Mouse (Mus musculus) limb, embryonic 10.5 days (tissue): ENCODE measurements around the gene Ptpre. TPM values are rescaled to one million over a fixed set of nuclear protein-coding genes. Genes with fewer than 3 reads are reported as not detected.
"Not testable (repeated sequence)": the region's sequence is repeated elsewhere in the genome, so short reads cannot be mapped to it uniquely, and the experiment has no call there.

ENCODE experiments used
- DNase-seq: peaks from one replicate; pipeline ENCODE4 v3.0.0-alpha.2; 2017; ENCODE audit warnings: low spot score
- H3K27ac ChIP-seq: fragments of 300-500 bp; sonication (generic); 2 replicates; pipeline ENCODE4 v1.5.1; 2016; ENCODE audit warnings: mild to moderate bottlenecking
- H3K27me3 ChIP-seq: fragments of 300-500 bp; sonication (generic); 2 replicates; pipeline ENCODE4 v1.6.1; 2016; ENCODE audit warnings: low read depth, mild to moderate bottlenecking; ENCODE audit not compliant: poor library complexity, severe bottlenecking
- H3K36me3 ChIP-seq: fragments of 300-500 bp; sonication (generic); 2 replicates; pipeline ENCODE4 v1.6.1; 2016; ENCODE audit warnings: mild to moderate bottlenecking, moderate library complexity
- H3K4me1 ChIP-seq: fragments of 300-500 bp; sonication (generic); 2 replicates; pipeline ENCODE4 v1.6.1; 2016
- H3K4me3 ChIP-seq: fragments of 300-500 bp; sonication (generic); 2 replicates; pipeline ENCODE4 v1.5.1; 2016; ENCODE audit warnings: mild to moderate bottlenecking, moderate library complexity
- H3K9me3 ChIP-seq: fragments of 300-500 bp; sonication (generic); replicated peaks from 2 replicates; pipeline ENCODE4 v1.6.1; 2016; ENCODE audit warnings: mild to moderate bottlenecking
- WGBS: fragments of 180-500 bp; shearing (Covaris S2); methylation state at CpG from one replicate; pipeline ENCODE4 v1.1.7; 2016; 5-methylcytosine and 5-hydroxymethylcytosine counted together
- polyA plus RNA-seq: library from polyadenylated mRNA; unstranded; fragments of >200 nt; fragmentation: Nextera tagmentation; extraction: Ambion mirVana; gene quantifications from 2 replicates; pipeline ENCODE4 v1.2.1, GENCODE M21; 2016

Ptpre gene
- polyA plus RNA-seq = 0.58 and 0.64 TPM in 2 replicates

DNA sequence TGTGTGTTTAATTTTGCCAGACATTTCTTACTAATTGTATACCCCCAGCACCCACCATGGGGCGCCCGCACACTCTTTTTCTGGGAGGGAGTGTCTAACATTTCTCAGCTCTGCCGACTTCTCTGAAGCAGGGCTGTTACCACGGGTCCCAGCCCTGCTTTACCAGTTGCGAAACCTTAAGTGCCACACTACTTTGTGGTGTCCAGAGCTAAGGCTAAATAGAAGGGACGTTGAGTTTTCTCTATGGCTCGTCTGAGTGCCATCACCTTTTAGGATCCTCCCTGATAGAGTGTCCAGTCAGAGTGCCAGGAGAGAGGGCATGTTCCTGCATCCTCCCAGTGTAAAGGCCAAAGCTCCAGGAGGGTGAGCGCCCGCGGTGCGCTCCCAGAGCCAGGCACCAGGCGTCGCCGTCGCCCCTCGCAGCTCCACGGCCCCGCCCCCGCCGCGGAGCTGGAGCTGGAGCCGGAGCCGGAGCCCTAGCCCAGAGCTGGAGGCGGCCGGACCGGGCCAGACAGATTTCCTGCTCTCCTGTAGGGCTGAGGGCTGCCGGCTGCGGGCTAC is at the start of gene Ptpre:
Gene Ptpre, plus strand, starts transcription at position 141 of the 561 bp plus-strand sequence.
- H3K27me3 ChIP-seq = peaks cover 32% of the 10 kb centered on the region
- H3K4me1 ChIP-seq = peaks cover 17% of the 10 kb centered on the region
- peak; percentile 89 for DNase-seq
- no peaks in the 10 kb centered on the region for H3K36me3 ChIP-seq
- WGBS = 5% methylated on average over 28 of the region's 28 CpGs
- H3K27ac ChIP-seq = peak within 1 kb of the TSS; percentile 57
- peak within 1 kb of the TSS; percentile 73 for H3K4me3 ChIP-seq
- H3K9me3 ChIP-seq = no peaks in the 10 kb centered on the region

DNA sequence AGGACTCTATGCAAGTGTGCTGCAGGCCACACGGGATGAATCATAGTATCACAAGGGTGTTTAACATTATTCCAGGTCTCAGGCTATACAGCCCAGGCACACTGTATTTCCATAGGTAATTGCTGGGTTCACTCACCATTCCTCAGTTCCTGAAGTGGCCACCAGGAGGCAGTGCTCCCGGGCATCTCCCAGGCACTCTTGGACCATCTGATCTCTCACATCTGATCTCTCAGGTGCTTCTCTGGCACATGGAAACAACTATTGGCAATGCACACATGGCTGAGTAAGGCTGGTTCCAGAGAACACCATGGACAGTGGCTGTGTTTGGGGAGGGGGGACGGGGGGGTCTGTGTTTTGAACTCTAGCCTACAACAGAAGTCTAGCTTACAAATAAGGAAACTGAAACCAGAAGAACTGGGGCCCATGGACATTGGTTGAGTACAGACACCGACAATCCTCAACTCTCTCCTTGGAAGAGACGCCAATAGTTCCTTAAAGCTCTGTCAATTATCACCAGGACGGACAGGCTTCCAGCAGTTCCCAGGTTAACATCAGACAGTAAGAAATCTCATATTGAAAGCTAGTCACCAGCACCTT is 49.0 kb upstream of the Ptpre start:
- Histone ChIP-seq H3K36me3 (no peaks in the 10 kb centered on the region), H3K27ac (no peak overlapping the region), H3K4me1 (peaks cover 26% of the 10 kb centered on the region), H3K27me3 (peaks cover 38% of the 10 kb centered on the region; the same call in 1 of the 2 replicates), H3K4me3 (no peak overlapping the region), H3K9me3 (no peaks in the 10 kb centered on the region)
- 70% methylated on average over 6 of the region's 6 CpGs for WGBS
- DNase-seq = peak; percentile 63

- Histone ChIP-seq H3K4me3 (no peak overlapping the region), H3K36me3 (no peaks in the 10 kb centered on the region), H3K27me3 (peaks cover 22% of the 10 kb centered on the region; the same call in 1 of the 2 replicates), H3K27ac (no peak overlapping the region), H3K9me3 (no peaks in the 10 kb centered on the region), H3K4me1 (peaks cover 15% of the 10 kb centered on the region)
- DNase-seq = no peak
- WGBS = 89% methylated on average over 9 of the region's 9 CpGs
Observed at GRCm38 (mm10) chr7:135489724-135490499, 47.4 kb upstream of the Ptpre start.

DNA sequence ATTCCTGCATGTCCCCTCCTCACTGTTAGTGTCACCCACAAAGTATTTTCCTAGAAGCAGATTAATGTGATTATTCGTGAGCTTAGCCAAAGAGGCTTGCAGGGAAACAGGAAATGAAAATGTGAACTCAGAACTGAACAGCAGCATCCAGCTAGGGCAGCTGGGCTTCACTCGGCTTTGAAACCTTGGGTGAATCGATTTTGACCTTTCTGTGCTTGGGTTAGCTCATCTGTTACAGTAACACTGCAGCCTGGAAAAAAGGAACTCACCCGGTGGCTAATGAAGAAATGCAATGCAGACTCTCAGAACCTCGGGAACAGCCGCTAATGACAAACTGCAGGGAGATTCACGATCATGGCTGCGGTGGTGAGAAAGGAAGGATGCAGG is 46.8 kb upstream of the Ptpre start:
- H3K27me3 ChIP-seq = peaks cover 17% of the 10 kb centered on the region; the same call in 1 of the 2 replicates
- DNase-seq = no peak
- no peak overlapping the region for H3K27ac ChIP-seq

DNA sequence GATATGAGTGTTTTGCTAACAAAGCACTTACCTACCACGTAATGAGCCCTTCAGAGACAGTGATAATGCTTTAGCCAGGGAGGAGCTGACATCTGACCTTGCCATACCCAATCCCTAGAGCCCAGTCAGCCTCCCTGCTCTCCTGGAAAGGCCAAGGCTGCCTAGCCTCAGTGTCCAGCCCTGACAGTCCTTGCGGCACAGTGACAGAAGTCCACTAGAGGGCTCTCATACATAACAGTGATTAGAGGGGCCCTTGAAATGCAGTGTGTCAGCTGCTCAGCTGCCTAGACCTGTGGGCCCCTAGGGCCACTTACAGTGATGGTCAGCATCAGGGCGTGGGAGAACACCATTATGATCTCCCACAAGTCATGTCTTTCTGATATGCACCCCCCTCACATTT is 42.0 kb upstream of the Ptpre start:
- Histone ChIP-seq H3K9me3 (no peaks in the 10 kb centered on the region), H3K4me1 (no peaks in the 10 kb centered on the region), H3K36me3 (no peaks in the 10 kb centered on the region), H3K27ac (no peak overlapping the region), H3K4me3 (no peak overlapping the region), H3K27me3 (no peaks in the 10 kb centered on the region)
- 60% methylated on average over 3 of the region's 3 CpGs for WGBS
- no peak for DNase-seq

More for the DNA sequence above, 46.8 kb upstream of the Ptpre start:
- 64% methylated on average over 8 of the region's 8 CpGs for WGBS
- H3K4me1 ChIP-seq = peaks cover 9% of the 10 kb centered on the region
- no peaks in the 10 kb centered on the region for H3K9me3 ChIP-seq
- no peaks in the 10 kb centered on the region for H3K36me3 ChIP-seq
- no peak overlapping the region for H3K4me3 ChIP-seq

- H3K9me3 ChIP-seq = no peaks in the 10 kb centered on the region
- WGBS = 79% methylated on average over 3 of the region's 3 CpGs
Observed at GRCm38 (mm10) chr7:135498565-135499186, 38.6 kb upstream of the Ptpre start.

GRCm38 (mm10) chr7:135499403-135499802 is 37.9 kb upstream of the Ptpre start:
- Histone ChIP-seq H3K36me3 (no peaks in the 10 kb centered on the region), H3K4me3 (no peak overlapping the region), H3K27ac (no peak overlapping the region), H3K4me1 (no peaks in the 10 kb centered on the region), H3K27me3 (no peaks in the 10 kb centered on the region), H3K9me3 (no peaks in the 10 kb centered on the region)
- WGBS = 62% methylated on average over 2 of the region's 2 CpGs
- no peak for DNase-seq

More at GRCm38 (mm10) chr7:135498565-135499186, 38.6 kb upstream of the Ptpre start:
- H3K4me1 ChIP-seq = no peaks in the 10 kb centered on the region
- DNase-seq = no peak
- no peak overlapping the region for H3K4me3 ChIP-seq
- H3K27ac ChIP-seq = no peak overlapping the region
- no peaks in the 10 kb centered on the region for H3K27me3 ChIP-seq
- H3K36me3 ChIP-seq = no peaks in the 10 kb centered on the region

DNA sequence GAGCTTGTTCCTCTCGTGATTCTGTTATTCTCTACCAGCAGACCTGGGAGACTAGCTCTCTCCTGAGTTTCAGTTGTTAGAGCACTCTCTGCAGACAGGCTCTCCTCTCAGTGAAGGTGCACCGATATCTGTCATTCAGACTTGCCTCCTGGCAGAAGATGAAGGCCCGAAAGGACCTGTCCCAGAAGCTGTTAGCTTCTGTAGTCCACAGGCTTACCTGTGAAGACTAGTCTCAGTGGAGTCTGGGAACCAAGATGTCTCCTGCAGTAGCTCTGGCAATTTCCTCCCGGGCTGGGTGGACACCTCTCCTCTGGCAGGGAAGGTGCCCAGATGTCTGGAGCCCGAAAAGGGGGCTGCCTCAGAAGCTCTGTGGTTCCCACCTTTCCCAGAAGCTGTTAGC is 30.8 kb upstream of the Ptpre start:
- not testable (repeated sequence) for H3K27ac ChIP-seq, DNase-seq, H3K36me3 ChIP-seq, H3K4me1 ChIP-seq, H3K4me3 ChIP-seq, H3K9me3 ChIP-seq, H3K27me3 ChIP-seq
- 89% methylated on average over 5 of the region's 5 CpGs for WGBS

GRCm38 (mm10) chr7:135508602-135509001 is 28.7 kb upstream of the Ptpre start:
- no peaks in the 10 kb centered on the region for H3K27me3 ChIP-seq
- no peak for DNase-seq
- H3K4me3 ChIP-seq = no peak overlapping the region
- H3K36me3 ChIP-seq = no peaks in the 10 kb centered on the region
- H3K9me3 ChIP-seq = no peaks in the 10 kb centered on the region
- WGBS = 86% methylated on average over 4 of the region's 4 CpGs
- H3K27ac ChIP-seq = no peak overlapping the region
- H3K4me1 ChIP-seq = no peaks in the 10 kb centered on the region

DNA sequence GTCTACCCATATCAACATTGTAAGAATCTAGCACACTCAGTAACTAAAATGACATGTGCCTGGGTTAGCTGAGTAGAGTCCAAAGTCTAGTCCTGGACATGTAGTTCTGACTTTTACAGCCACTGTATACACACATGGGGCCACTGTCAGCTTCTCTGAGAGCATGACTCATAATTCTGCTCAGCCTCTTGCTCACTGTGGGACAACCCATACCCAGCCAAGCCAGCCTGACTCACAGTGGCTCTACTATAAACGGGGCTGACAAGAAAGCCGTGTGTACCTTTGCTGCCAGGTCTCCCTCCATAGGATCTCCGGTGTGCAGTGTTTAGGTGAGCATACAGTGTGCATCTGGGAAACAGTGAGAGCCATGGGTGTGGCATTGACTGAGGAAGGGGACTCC is 28.0 kb upstream of the Ptpre start:
- DNase-seq = no peak
- H3K27ac ChIP-seq = no peak overlapping the region
- H3K36me3 ChIP-seq = no peaks in the 10 kb centered on the region
- H3K4me1 ChIP-seq = no peaks in the 10 kb centered on the region
- no peaks in the 10 kb centered on the region for H3K27me3 ChIP-seq
- no peak overlapping the region for H3K4me3 ChIP-seq
- 91% methylated on average over 3 of the region's 3 CpGs for WGBS
- no peaks in the 10 kb centered on the region for H3K9me3 ChIP-seq

GRCm38 (mm10) chr7:135510431-135510830 is 26.9 kb upstream of the Ptpre start:
- H3K27ac ChIP-seq = no peak overlapping the region
- H3K9me3 ChIP-seq = no peaks in the 10 kb centered on the region
- no peak overlapping the region for H3K4me3 ChIP-seq
- WGBS = 88% methylated on average over 5 of the region's 5 CpGs
- no peaks in the 10 kb centered on the region for H3K4me1 ChIP-seq
- H3K36me3 ChIP-seq = no peaks in the 10 kb centered on the region
- DNase-seq = no peak
- no peaks in the 10 kb centered on the region for H3K27me3 ChIP-seq

GRCm38 (mm10) chr7:135511723-135512122 is 25.6 kb upstream of the Ptpre start:
- no peaks in the 10 kb centered on the region for H3K36me3 ChIP-seq
- H3K9me3 ChIP-seq = no peaks in the 10 kb centered on the region
- H3K4me1 ChIP-seq = 0 out of 2 replicates have a peak, but pooled peaks cover 2% of the 10 kb centered on the region
- no peaks in the 10 kb centered on the region for H3K27me3 ChIP-seq
- WGBS = 88% methylated on average over 3 of the region's 3 CpGs
- DNase-seq = no peak
- H3K27ac ChIP-seq = no peak overlapping the region
- no peak overlapping the region for H3K4me3 ChIP-seq

DNA sequence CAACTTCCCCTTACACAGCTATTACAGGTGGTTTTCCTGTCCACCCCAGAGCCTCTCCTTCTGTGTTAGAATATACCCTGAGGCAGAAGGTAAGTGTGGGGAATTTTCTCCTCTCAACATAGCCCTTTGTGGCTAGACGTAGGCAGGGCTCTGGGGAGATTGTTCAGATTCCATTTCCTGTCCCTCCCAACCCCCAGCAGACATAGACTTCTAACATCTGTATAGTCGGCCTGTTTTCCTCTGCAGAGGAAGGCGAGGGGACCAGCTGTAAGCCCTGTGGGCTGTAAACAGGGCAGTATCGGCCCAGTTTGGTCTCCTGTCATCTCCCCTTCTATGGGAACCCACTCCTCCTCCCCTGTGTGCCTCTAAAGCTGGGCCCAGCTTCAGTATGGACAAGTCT is 20.1 kb upstream of the Ptpre start:
- Histone ChIP-seq H3K4me1 (peaks cover 16% of the 10 kb centered on the region), H3K9me3 (no peaks in the 10 kb centered on the region), H3K4me3 (no peak overlapping the region), H3K27me3 (no peaks in the 10 kb centered on the region), H3K36me3 (no peaks in the 10 kb centered on the region), H3K27ac (no peak overlapping the region)
- DNase-seq = no peak
- 64% methylated on average over 4 of the region's 4 CpGs for WGBS
